ENCODE assay signal across 20 mouse cellular contexts in genomic region chr2:28106002-28106401, GRCm38 (mm10). TPM values are rescaled to one million over a fixed set of nuclear protein-coding genes. Genes with fewer than 3 reads are reported as not detected.
DNase-seq lines count a peak whose midpoint lies in the region; ATAC-seq and TF ChIP-seq lines count a peak whose summit lies in the region.
"Had no signal": no experiment of that assay in that cellular context is flagged by ENCODE, and none has a peak within 500 bp of the region (broad histone marks: within the 10 kb centered on the region; RNA-seq: fewer than 3 reads in every experiment).

No protein-coding gene starts in this region.

- no peaks in the 10 kb centered on the region for H3K36me3 ChIP-seq in kidney, postnatal 0 days (ENCODE audit: insufficient read depth, low read length)
- no peaks in the 10 kb centered on the region for H3K36me3 ChIP-seq in kidney, embryonic 14.5 days (ENCODE audit: control insufficient read depth, insufficient read depth, low read length)
- H3K36me3 ChIP-seq: embryonic facial prominence, embryonic 15.5 days; heart, embryonic 13.5 days; neural tube, embryonic 15.5 days; stomach, embryonic 15.5 days had no signal

- no peaks in the 10 kb centered on the region for H3K9me3 ChIP-seq in kidney, postnatal 0 days (replicated peaks; ENCODE audit: low read length)
- H3K9me3 ChIP-seq in kidney, embryonic 14.5 days (ENCODE audit: control insufficient read depth, low read length): no peaks in the 10 kb centered on the region
- H3K9me3 ChIP-seq: embryonic facial prominence, embryonic 15.5 days; heart, embryonic 13.5 days; neural tube, embryonic 15.5 days; stomach, embryonic 15.5 days had no signal

- WGBS in kidney, postnatal 0 days: 53% methylated on average over 2 of the region's 2 CpGs
- 42% methylated on average over 2 of the region's 2 CpGs for WGBS in kidney, embryonic 14.5 days

- no peaks in the 10 kb centered on the region for H3K4me1 ChIP-seq in kidney, postnatal 0 days (replicated peaks; ENCODE audit: insufficient read depth, low read length)
- no peaks in the 10 kb centered on the region for H3K4me1 ChIP-seq in kidney, embryonic 14.5 days (ENCODE audit: control insufficient read depth, insufficient read depth, low read length)
- H3K4me1 ChIP-seq: embryonic facial prominence, embryonic 15.5 days; heart, embryonic 13.5 days; neural tube, embryonic 15.5 days; stomach, embryonic 15.5 days had no signal

- no peak overlapping the region for H3K27ac ChIP-seq in kidney, postnatal 0 days
- H3K27ac ChIP-seq in kidney, embryonic 14.5 days (ENCODE audit: low read depth, low read length): no peak overlapping the region
- H3K27ac ChIP-seq: embryonic facial prominence, embryonic 15.5 days; heart, embryonic 13.5 days; neural tube, embryonic 15.5 days; stomach, embryonic 15.5 days had no signal

- ATAC-seq in kidney, postnatal 0 days (replicated peaks; ENCODE audit: low FRiP score, low read depth): no peak
- ATAC-seq in kidney, embryonic 14.5 days (ENCODE audit: low FRiP score, low TSS enrichment): no peak
- ATAC-seq: CD4-positive, CD25-positive, alpha-beta regulatory T cell, adult 4 months; forebrain, embryonic 16.5 days had no signal

- no peak for TF ChIP-seq POLR2A in brain, embryonic 14.5 days (IDR thresholded peaks at IDR 0.05; ENCODE audit: borderline replicate concordance, extremely low read depth, insufficient read depth, insufficient read length, poor library complexity, severe bottlenecking)

- peak; percentile 52 for TF ChIP-seq CTCF in kidney, postnatal 0 days (IDR thresholded peaks at IDR 0.05; ENCODE audit: low read depth)
- peak; percentile 30; the same call in 1 of the 2 replicates for TF ChIP-seq CTCF in brain, embryonic 14.5 days (IDR thresholded peaks at IDR 0.05; ENCODE audit: borderline replicate concordance, extremely low read depth, insufficient read depth, insufficient read length)

- H3K9ac ChIP-seq in kidney, postnatal 0 days (ENCODE audit: low read depth, low read length): no peak overlapping the region
- H3K9ac ChIP-seq in kidney, embryonic 14.5 days (ENCODE audit: low read depth, low read length): no peak overlapping the region
- H3K9ac ChIP-seq: embryonic facial prominence, embryonic 15.5 days; heart, embryonic 13.5 days; neural tube, embryonic 15.5 days; stomach, embryonic 15.5 days had no signal

- H3K27me3 ChIP-seq in kidney, postnatal 0 days (ENCODE audit: insufficient read depth, low read length): no peaks in the 10 kb centered on the region
- no peaks in the 10 kb centered on the region for H3K27me3 ChIP-seq in kidney, embryonic 14.5 days (ENCODE audit: control insufficient read depth, insufficient read depth, low read length)
- H3K27me3 ChIP-seq: embryonic facial prominence, embryonic 15.5 days; neural tube, embryonic 15.5 days; stomach, embryonic 15.5 days had no signal

- H3K4me2 ChIP-seq in kidney, postnatal 0 days (ENCODE audit: low read length): no peak overlapping the region
- H3K4me2 ChIP-seq in kidney, embryonic 14.5 days (replicated peaks; ENCODE audit: low read depth, low read length): no peak overlapping the region
- H3K4me2 ChIP-seq: embryonic facial prominence, embryonic 15.5 days; heart, embryonic 13.5 days; neural tube, embryonic 15.5 days; stomach, embryonic 15.5 days had no signal

- DNase-seq in kidney, postnatal 0 days (ENCODE audit: low spot score): no peak
- peak; percentile 11 for DNase-seq in thymus, postnatal 4 days
- no peak for DNase-seq in thymus, postnatal 25 days
- DNase-seq in brain, embryonic 14.5 days (ENCODE audit: low read depth): no peak
- no peak for DNase-seq in urinary bladder, adult 2 months (ENCODE audit: low spot score)
- DNase-seq in embryo, embryonic 10.5 days (ENCODE audit: low spot score): no peak
- DNase-seq: adrenal gland, postnatal 10 days; gastrocnemius, postnatal 25 days; kidney, postnatal 36 days; layer of hippocampus, postnatal 36 days; retina, postnatal 1 day; thymus, postnatal 14 days had no signal

- H3K4me3 ChIP-seq in kidney, postnatal 0 days (replicated peaks; ENCODE audit: low read depth, low read length): no peak overlapping the region
- H3K4me3 ChIP-seq in kidney, embryonic 14.5 days (ENCODE audit: low read length): no peak overlapping the region
- H3K4me3 ChIP-seq: embryonic facial prominence, embryonic 15.5 days; heart, embryonic 13.5 days; neural tube, embryonic 15.5 days; stomach, embryonic 15.5 days had no signal

RNA-seq across cellular contexts. Expression of gene Fcnb, which starts 21.3 kb away (rescaled TPM):
- polyA plus RNA-seq in kidney, postnatal 0 days (2015; fragmentation: Nextera tagmentation; extraction: Ambion mirVana): not detected in 2 replicates
- not detected in 2 replicates for polyA plus RNA-seq in kidney, embryonic 14.5 days (2014; fragmentation: Nextera tagmentation; extraction: Ambion mirVana)
- 0.14 and 0.24 TPM in 2 replicates for polyA plus RNA-seq in brain, embryonic 14.5 days (2012; rRNA removed)
- polyA plus RNA-seq in urinary bladder, adult 2 months (2012; rRNA removed): not detected in 2 replicates
- polyA plus RNA-seq: CD4-positive, CD25-positive, alpha-beta regulatory T cell, adult 4 months; forebrain, embryonic 16.5 days; neural tube, embryonic 15.5 days; small intestine, adult 2 months had no signal
